Mouse (Mus musculus) kidney, adult 9 months (tissue): Measurements from ENCODE around the gene Myh9.
"Not testable (repeated sequence)": the region's sequence is repeated elsewhere in the genome, so short reads cannot be mapped to it uniquely, and the experiment has no call there.

Experiments used
- DNase-seq: peaks from one replicate; pipeline ENCODE4 v3.0.0; 2022

Gene Myh9

DNA sequence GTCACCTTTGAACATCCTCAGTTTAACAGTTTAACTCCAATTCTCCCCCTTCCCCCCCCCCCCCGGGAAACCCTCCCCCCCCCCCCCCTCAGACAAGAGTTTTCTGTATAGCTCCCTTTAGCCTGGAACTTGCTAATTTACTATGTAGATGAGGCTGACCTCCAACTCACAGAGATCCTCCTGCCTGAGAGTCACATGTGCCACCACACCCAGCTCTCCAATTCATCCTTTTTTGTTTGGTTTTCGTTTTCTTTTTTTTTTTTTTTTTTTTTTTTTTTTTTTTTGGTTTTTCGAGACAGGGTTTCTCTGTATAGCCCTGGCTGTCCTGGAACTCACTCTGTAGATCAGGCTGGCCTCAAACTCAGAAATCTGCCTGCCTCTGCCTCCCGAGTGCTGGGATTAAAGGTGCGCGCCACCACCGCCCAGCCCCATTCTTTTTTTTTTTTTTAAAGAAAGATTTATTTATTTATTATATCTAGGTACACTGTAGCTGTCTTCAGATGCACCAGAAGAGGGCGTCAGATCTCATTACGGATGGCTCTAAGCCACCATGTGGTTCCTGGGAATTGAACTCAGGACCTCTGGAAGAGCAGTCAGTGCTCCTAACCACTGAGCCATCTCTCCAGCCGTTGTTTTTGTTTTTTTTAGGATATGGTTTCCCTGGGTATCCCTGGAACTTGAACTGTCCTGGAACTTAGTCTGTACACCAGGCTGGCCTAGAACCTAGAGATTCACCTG, 25.4 kb upstream of the Myh9 start:
- DNase-seq, result not testable (repeated sequence)

DNA sequence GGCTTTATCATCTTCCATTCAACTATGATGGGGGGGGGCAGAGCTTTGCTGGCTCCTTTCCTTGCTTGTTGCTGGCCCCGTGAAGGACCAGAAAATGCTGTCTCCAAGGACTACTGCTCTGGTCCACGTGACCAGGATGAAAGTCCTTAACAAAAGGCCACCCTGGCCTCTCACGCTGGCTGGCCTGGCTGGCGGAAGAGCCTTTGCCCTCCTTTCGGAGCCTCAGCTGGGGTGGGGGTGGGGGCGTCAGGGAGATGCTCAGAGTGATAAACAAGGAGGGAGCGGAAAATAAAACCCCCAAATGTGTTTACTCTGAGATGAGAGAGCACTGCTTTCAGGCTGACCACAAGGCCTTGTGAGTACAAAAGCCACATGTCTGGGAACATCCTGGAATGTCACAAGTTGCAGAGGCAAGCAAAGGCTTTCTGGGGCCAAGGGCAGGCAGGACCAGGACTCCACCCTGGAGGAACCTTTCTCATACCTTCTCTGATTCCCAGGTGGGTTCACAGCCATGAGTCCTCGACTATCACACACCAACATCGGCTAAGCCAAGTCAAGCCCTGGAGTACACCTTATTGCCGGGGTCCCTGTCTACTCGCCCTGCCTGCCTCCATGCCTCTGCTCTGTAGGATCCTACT, 24.7 kb upstream of the Myh9 start:
- DNase-seq, result peak; percentile 79

DNA sequence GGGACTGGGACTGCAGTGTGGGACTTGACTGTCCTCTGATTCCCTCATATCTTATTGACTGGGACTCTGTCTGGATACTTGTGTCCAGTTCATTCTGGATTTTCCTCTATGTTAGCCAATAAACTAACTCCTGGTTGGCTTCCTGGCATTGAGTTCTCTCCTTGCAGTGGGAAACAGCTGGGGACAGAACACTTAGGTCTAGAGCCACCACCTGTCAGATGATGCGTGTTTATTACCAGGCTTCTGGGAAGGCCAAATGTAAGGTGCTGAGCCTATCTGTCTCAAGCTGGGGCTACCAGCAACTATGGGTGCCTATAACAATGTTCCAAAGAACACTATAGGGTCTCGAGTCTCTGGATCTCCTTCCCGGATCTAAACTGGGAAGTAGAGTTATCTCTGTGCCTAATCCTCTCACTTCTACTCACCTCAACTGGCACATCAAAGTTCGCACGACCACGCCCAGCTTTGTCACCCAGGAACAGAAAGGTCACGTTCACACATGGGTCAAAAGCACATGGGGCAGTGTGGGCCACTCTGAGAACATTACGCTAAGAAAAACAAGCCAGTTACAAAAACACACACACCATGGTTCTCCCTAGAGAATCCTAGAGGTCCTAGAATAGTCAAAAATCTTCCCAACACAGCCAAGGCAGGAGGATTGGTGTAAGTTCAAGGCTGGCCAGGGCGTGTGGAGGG, 22.2 kb upstream of the Myh9 start:
- DNase-seq, result no peak

DNA sequence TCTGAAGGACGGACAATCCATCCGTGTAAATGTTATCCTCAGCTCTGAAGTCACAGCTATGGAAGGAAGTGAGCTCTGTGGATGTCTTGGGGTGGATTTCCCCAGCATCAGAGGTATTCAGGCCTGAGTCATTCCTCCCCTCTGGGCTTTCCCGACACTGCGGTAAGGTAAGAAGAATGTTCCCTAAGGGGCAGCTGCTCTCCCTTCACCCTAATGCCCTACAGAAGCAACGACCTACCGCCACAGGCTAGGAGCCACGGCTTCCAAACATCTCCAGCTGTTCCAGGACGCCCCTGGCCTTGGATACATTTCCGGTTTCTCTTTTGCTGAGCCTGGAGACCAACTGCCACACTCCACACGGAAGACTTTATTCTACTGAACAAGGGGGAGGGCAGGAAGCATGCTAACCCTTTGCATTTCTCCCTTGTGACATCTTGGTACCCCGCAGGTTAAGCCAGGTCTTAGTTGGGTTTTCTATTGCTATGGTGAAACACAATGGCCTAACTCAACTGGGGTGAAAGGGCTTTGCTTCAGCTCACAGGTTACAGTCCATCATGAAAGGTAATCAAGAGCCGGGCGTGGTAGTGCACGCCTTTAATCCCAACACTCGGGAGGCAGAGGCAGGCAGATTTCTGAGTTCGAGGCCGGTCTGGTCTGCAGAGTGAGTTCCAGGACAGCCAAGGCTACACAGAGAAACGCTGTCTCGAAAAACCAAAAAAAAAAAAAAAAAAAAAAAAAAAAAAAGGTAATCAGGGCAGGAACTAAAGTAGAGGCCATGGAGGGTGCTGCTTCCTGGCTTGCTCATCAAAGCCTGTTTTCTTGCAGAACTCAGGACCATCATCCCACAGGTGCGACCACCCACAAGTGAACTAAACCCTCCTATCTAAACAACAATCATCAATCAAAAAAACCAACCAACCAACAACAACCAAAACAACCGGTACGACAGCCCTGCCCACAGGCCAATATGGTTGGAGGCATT, 21.3 kb upstream of the Myh9 start:
- DNase-seq, result no peak

DNA sequence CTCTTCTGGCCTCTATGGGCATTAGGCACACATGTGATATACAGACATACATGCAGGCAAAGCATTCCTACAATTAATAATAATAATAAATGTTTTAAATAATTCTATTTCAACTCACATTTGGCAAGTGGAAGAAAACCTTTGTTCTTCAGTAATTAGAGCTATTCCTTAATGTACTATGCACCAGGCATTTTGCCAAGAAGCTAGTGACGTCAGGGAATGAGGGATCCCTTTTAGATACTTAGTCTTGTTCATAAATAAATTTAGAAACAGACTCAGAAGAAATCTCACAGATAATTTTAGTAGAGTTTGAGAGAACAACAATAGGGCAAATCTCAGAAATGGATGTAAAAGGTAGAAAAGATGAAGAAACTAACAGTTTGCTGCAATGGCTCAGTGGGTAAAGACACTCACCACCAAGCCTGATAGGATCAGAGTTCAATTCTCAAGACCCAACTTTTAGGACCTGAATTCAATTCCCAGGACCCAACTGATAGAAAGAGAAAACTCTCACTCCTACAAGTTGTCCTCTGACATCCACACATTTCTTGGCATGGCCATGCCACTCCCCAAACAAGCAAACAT, 18.2 kb upstream of the Myh9 start:
- no peak for DNase-seq

DNA sequence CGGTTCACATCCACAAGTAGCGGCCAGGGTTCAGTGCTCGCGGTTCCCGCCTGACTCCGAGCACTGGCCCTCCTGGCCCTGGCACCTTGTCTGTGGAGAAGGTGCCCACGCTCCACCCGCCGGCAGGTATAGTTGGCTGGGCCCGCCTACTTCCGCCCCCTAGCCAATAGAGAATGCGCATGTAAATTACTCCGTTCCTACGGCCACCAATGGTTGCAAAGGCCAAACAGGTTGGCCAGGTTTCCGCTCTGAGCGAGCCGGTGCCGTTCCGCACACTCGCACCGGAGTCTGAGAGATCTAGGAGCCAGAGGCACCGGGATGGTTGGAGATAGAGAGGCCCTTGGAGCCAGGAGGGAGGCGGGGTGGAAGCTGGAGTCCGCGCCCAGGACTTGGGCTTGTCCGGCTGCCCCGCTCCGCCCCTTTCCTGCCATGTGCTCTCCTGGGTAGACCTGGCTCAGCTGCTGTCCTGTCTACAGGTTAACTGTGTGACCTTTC, 15.7 kb upstream of the Myh9 start:
- peak; percentile 98 for DNase-seq

DNA sequence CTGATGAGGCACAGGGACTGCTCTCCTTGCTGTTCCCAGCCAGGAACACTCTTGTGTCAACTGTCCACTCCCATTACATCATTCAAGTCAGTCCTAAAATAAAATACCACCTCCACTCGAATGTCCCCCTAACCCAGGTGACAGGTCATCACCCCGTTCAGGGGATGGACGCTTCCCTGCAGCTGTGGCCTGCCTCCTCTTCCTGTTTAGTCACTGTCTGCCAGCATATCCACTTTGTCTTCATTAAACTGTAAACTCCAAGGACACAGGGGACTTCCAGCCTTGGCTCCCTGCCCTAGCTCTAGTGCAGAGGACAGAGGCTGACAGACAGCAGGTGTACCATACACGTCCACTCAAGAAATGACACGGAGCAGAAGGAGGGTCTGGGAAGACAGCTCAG, 14.6 kb upstream of the Myh9 start:
- DNase-seq, result peak; percentile 89

DNA sequence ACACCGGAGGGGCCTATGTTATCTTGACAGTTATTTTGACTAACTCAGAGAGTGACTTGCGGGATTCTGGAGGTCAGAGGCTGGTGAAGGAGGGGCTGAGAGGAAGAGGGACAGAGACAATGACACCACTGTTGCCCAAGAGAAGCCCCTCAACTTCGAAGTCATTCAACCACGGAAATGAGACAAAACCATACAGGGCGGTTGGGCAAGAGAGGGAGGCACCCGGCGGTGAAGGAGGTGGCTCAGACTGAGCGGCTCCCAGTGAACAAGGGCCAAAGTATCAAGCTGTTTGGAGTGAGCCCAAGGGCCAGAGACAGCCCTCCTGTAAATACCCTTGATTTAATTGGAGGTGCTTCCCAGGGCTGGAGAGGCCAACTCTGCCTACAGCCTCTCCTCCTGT, 13.3 kb upstream of the Myh9 start:
- DNase-seq, result peak; percentile 90

DNA sequence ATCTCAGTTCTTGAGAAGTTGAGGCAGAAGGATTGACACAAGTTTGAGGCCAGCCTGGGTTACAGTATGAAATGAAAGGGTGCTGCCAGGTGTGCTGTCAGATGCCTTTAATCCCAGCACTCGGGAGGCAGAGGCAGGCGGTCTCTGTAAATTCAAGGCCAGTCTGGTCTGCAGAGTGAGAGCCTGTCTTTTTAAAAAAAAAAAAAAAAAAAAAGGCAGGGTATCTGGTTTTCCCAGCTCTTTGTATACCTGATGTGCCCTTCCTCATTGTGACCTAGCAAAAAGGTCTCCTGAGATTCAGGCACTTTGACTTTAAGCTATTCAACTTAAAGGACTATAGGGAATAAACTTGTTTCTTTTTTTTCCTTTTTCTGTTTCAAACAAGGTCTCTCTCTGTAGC, 10.0 kb upstream of the Myh9 start:
- DNase-seq, result no peak

DNA sequence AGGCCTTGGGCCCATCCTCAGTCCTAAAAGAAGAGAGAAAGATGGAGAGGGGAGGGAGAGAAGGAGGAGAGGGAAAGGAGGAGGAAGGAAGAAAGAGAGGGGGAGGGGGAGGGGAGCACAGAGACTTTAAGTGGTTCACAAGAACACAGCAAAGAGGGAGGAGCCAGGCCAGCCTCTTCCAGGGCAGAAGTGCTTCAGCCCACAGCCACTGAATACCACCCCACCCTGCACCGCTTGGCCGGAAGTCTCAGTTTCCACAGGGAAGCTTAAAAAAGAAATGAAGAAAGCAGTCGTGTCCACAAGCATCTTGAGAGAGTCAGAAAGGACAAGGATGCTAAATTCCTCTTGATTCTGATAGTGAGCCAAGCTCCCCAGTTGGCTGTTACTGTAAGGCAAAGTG, 9.2 kb upstream of the Myh9 start:
- no peak for DNase-seq

DNA sequence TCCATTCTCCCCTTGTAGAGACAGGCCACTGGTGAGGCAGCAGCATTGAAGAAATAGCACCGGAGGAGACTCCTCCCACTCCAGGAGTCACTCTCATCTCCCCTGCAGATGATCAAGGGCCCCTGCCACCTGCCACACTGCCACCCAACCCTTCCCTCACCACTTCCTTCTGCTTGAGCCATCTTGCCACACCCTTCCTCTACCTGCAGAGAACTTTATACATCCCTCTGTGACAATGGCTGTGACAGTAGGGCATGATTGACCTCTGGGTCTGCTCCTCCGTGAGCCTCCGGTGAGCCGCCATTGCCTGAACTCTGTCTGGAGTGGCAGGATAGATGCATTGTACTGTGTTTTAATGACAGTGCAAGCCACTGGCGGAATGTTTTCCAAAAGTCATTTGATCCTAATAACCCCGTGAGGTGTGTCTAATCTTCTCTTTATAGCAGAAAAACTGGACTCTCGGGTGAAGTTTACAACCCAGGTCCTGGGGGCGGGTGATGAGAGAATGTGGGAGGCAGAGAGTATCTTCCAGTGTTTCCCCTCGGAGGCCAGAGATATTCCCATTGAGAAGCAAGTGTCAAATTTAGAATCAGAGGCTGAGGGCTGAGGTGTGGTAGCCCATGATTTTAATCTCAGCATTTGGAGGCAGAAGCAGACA, 7.7 kb upstream of the Myh9 start:
- DNase-seq, result no peak

DNA sequence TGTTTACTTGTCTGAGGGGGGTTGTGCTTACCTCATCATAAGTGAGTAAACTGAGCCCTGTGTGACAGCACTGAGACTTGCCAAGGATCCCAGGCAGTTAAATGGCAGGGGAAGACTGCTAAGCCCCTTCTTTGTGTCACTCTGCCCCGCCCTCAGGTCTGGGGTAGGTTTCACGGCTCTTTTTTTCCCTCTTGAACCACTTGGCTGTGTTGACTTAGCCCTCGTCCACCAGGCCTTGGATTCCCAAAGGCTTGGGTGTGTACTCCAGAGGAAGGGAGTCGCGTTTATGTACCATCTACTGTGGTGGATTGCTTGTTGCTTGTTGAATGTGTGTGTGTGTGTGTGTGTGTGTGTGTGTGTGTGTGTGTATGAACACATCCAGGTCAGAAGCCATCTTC, 7.1 kb upstream of the Myh9 start:
- no peak for DNase-seq

DNA sequence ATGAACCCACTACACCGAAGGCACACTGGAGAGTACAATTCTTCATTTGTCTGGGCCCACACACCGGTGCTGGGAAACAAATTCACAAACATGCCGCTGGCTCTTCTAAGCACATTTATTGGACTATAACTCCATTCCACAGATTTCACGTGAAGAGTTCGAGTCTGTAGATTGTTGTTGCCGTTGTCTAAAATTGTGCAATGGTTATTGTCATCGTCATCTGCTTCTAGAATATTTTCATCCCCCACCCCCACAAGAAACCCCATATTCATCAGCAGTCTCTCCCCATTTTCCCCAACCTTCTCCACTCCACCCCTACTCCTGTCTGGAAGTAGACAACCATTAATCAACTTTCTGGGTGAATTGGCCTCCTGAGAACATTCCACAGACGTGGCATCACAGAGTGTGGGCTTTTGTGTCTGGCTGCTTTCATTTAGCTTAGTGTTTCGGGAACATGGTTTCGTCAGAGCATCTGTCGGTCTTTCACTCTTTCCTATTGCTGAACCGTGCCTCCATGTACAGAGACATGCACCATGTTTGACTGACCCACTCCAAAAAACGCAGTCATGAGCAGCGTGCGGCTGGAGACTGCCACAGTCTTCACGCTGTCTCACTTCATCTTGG, 6.6 kb upstream of the Myh9 start:
- no peak for DNase-seq

DNA sequence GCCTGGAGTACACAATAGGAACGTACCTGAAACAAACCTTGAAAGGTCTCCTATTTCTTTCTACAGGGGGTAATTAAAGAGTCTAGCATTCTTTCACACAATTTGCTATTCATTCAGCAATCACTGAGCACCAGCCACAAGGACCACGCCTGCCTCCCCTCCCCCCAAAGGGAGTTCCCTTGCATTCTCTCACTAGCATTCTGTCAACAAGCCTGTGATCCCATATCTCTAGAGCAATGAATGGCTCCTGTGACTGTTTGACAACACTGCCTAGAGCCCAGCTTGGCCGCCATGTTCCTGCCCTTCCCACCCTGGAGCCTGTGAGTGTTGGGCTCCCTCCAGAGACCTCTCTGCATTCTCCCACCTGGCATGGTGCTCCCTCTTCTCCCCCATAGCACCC, 5.9 kb upstream of the Myh9 start:
- DNase-seq, result no peak

DNA sequence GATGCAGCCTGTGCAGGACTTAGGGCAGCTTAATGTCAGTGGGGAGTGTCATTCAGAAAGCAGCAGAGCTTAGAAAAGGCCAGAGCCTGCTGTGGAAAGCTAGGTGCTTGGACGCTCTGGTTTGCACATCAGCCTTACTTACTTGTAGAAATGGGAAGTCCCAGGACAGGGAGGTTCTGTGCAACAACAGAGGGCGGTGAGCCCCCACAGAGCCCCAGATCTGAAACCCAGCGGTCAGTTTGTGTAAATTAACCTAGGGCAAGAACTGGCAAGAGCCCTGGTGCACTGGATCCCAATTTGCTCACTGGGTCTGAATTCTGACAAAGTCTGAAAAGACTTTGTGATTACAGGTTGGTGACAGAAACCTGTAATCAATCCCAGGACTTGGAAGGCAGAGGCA, 5.1 kb upstream of the Myh9 start:
- no peak for DNase-seq

DNA sequence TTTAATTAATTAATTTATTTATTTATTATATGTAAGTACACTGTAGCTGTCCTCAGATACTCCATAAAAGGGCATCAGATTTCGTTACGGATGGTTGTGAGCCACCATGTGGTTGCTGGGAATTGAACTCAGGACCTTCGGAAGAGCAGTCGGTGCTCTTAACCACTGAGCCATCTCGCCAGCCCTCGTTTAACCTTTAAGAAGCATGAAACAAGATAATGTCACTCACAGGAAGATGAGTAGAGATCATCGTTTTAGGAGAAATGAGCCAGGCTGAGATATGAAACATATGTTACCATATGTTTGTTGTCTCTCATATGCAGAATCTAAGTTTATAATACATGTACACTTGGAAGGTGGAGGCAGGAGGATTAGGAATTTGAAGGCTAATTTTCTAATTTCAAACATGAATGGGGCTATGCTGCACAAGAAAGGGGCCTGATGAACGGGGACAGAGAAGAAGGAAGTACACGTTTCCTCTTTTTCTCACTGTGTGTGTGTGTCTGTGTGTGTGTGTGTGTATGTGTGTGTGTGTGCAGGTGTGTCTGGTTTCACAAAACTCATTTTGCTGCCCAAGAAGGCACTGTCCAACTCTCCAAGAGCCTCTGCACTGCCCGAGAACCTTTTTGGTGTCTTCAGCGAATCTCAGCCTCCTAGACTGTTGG, 4.1 kb upstream of the Myh9 start:
- DNase-seq, result not testable (repeated sequence)

DNA sequence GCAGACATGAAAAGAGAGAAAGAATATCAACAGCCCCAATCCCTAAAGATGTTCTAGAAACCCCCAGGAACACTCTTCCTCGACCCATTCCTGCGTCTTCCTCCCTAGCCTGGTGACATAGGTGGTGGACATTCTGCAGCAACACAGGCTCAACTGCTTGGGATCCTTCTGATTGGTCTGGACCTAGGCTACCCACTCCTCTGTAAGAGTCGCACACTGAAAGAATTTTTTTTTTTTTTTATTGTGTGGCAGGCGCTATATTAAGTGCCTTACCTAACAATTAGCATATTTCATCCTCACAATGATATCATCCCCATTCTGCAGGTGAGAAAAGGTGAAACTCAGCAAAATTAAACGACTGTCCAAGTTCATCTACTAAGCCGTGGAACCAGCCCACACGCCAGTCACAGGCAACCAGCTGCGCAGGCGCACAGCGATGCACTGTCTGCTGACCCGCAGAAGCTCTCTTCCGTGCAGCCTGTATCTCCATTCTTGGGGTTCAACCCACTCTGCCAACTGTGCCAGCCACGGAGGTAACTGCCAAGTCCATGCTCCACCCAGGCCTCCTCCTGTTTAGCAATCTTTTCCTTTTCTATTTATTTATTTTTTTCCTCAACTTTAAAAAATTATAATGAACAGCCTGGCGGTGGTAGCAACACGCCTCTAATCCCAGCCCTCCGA, 3.1 kb upstream of the Myh9 start:
- DNase-seq, result peak; percentile 83

DNA sequence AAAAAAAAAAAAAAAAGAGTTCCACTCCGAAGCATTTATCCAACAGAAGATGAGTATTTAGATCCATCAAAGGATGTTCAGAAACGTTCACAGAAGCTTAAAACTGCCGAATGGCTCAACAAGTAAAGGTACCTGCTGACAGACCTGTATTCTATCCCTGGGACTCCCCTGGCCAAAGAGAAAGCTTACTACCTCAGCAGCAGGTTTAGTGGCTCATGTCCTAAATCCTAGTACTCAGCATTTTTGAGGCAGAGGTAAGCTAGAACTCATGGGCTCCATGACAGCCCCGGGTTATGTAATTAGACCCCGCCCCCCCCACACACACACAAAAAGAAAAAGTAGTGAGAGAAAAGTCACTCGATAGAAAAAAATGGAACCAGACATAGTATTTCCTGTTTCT, 2.1 kb upstream of the Myh9 start:
- DNase-seq, result no peak

DNA sequence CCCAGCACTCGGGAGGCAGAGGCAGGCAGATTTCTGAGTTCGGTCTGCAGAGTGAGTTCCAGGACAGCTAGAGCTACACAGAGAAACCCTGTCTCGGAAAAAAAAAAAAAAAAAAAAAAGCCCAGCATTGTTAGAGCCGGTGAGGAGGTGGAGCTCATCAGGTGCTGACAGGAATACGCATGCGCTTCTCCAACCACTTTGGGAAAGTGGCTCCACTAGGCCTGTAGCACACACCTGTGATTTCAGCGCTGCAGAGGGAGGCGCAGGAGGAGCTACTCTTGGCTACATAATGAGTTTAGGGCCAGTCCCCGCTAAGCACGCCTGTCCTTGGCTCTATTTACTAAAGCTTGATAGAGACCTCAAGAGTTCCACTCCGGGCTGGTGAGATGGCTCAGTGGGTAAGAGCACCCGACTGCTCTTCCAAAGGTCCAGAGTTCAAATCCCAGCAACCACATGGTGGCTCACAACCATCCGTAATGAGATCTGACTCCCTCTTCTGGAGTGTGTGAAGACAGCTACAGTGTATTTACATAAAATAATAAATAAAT, 1.6 kb upstream of the Myh9 start:
- DNase-seq, result not testable (repeated sequence)

DNA sequence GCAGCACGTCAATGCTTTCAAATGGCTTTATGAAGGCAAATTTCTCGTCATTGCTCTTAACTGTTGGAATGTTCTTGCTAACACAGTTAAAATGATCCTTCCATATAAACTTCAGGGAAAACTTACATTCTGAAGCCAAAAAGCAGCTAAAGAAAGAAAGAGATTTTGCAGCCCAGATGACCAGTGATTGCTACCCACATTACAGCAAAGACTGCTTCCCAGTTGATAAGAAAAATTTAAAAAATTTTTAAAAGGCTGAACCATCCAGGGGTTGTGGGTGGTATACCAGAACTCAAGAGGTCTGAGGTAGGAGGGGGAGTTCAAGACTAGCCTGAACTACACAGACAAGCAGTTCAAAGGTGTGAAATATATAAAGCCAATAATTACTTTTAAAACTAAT, 1.1 kb upstream of the Myh9 start:
- DNase-seq, result no peak
